Mouse (Mus musculus) thymus, postnatal 36 days (tissue): ENCODE measurements around the gene Scrn2.
A peak's percentile ranks its signal among the peaks of the same experiment; 100 is the strongest.

ENCODE experiments used
- DNase-seq, 2 experiments: peaks; one replicate each; pipeline ENCODE4 v3.0.0; 2022; ENCODE audit warnings: mixed read lengths in 2 of 2

Scrn2 gene

GRCm38 (mm10) chr11:97029686-97030417, at the start of gene Scrn2:
Gene Scrn2 (plus strand): TSS chr11:97029938.
- DNase-seq = peak; percentile 74 to 81

DNA sequence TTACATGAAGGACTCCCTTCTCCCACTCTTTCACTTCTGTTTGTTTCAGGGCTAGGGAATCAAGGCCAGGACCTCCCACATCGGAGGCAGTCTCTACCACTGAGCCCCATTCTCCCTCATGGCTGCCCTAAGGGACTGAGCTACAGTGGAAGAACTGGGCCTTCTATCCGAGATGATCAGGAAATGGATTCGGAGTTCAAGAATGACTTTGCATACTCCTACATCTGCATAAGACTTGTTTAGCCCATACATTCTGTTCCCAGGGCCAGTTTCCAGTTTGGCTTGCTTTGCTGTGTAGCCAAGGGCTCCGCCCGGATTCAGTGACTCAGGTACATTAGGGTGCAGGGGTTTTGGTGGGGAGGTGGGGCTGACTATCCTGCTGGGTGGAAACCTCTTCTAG, 49.7 kb upstream of the Scrn2 start:
- DNase-seq = no peak

GRCm38 (mm10) chr11:96981461-96981860, 48.3 kb upstream of the Scrn2 start:
- no peak for DNase-seq

- peak; percentile 84 to 86 for DNase-seq
Observed at GRCm38 (mm10) chr11:96982355-96982754, 47.4 kb upstream of the Scrn2 start.

DNA sequence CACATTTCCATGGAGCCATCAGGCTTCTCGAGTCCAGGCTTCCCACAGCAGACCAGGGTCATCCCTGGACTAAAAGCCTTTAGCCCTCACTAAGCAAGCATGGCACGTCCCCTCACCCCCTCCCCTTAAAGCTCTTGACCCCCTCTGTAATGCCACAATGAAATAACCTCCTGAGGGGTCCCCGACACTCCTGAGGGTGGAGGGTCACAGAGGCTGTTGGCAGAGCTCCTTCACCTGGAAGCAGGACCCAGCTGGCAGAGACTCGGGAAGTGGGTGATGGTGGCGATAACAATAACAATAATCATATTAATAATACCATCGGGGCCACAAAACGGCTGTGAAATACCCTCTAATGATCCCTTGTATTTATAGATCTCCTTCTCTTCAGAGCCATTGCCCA, 46.9 kb upstream of the Scrn2 start, which contains the start of gene Sp2:
Sp2 (minus strand) TSS at position 101 of the 400 bp plus-strand sequence.
- no peak for DNase-seq

- DNase-seq = no peak
Observed at GRCm38 (mm10) chr11:96984903-96985302, 44.8 kb upstream of the Scrn2 start.

- peak in 1 of 2 experiments; percentile 23 for DNase-seq
Observed at GRCm38 (mm10) chr11:96986463-96986862, 43.3 kb upstream of the Scrn2 start.

- peak; percentile 60 to 74 for DNase-seq
Observed at GRCm38 (mm10) chr11:96987873-96988655, 41.7 kb upstream of the Scrn2 start.

DNA sequence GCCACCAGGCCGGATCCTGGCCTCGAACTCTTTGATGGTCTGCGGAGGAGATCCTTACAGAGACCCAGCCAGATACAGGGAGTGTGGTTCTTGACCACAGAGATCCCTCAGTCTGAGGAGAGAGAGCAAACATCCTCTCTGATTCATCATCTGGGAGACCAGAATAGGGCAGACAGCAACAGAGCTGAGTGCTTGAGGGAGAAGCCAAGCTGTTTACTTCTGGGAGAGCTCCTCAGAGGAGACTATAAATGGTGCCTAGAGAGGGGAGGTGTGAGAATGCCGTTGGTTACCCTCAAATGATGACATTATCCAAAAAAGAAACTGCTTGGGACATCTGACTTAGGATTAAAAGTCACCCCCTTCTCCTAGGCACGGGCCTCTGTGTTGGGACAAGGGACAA, 38.2 kb upstream of the Scrn2 start:
- DNase-seq = no peak

GRCm38 (mm10) chr11:96992722-96993311, 36.9 kb upstream of the Scrn2 start:
- DNase-seq = peak; percentile 26 to 57

GRCm38 (mm10) chr11:96995031-96995430, 34.7 kb upstream of the Scrn2 start:
- DNase-seq = no peak

- DNase-seq = peak; percentile 67 to 74
Observed at GRCm38 (mm10) chr11:96995836-96996772, 33.6 kb upstream of the Scrn2 start.

DNA sequence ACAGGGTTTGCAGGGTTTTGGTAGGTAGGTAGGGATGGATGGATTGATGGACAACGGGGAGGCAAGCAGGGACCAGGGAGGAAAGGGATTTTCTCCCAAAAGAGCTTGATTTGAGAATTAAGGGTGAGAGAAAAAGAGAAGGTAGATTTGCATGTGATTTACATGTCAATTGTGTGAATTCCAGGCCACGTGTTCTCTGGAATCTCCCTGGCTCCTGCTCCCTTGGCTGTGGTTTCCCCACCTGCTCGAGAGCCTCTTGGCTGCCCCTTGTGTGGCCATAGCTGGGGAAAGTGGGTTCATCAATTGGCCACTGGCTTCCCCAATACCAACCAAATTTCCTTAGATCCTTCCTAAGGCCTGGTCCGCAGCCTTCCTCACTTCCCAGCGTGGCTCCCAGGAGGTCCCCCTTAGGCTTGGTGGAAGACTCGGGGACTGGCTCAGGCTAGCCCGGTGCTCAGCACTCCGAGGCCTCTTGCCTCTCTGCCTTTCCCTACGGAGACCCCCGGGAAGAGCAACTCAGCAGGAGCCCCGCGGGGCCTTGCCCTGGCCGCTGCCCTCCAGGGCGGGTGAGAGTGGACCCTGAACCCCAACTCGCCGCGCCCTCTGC, 32.9 kb upstream of the Scrn2 start:
- DNase-seq = no peak

- no peak for DNase-seq
Observed at GRCm38 (mm10) chr11:96997380-96997956, 32.3 kb upstream of the Scrn2 start.

DNA sequence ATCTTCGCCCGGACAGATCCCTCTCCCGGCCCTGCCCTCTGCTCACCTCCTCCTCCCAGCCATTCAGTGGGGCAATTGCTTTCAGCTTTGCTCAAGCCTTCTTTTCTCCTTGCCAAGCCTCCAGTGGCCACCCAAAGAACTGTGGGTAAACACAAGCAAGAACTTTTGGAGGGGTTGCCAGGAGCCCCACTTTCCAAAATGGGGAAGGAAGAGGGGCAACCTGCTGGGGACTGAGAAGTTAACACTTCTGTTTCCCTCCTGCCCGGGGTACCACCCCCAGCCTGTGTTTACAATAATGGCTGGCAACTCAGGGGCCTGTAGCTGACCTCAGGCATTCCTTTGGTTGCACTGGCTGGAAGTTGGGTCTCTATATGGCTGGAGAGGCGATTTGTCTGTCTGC, 26.6 kb upstream of the Scrn2 start:
- no peak for DNase-seq

DNA sequence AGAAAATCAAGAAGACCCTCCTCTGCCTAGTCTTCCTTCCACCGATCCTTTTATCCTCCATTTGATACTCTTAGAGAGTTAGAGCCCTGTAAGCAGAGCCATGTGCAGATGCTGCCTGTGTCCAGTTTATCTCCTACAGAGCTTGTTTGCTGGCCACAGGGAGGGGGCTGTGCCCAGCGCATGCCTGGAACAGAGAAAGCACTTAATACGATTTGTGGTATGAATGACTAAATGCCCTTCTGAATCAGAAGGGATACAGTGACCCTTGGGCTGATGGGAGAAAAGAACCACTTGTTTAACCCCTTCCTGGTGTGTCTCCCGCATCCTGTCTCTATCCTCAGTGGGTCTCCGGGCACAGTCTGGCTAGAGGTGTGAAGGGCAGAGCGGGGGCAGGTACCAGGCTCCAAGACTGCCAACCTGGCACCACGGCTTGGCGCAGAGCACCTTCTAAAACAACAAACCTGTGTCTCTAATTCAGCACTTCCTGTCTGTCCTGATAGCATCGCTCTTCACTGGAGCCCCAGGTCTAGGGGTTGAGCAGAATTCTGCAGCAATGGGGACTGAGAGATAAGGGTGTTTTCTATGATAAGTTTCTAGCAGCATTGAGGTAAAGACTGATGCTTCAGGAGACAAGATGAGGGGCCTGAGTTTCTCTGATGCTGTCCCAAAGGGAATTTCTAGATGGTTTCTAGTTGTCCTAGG, 22.5 kb upstream of the Scrn2 start:
- no peak for DNase-seq

DNA sequence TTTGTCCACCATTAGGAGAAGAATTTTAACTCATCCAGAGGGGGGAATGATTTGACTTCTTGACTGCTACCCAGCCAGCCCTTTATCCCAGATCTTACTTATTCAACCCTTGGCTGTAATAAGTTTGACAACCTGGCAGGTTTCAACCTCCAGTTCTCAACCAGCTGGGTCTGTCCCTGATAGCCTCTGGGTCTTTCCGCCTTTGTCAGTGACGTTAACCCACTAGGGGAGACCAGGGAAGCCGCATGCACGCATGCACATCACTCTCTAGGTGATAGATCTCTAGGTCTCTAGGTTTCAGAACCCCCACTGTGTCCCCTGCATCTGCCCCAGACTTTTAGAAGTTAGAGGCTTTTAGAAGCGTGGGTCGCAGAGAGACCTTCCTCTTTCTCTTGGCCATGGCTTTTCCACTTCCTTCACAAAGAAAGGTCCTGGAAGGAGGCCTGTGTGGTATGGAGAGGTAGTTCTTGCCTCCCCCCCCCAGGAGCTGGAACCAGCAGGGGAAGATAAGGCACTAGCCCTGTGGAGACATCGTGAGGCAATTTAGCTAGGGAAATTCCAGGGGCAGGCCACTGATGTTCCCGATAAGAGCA, 20.4 kb upstream of the Scrn2 start:
- DNase-seq = no peak

GRCm38 (mm10) chr11:97013121-97013670, 16.5 kb upstream of the Scrn2 start, which contains the start of gene Sp6:
Gene Sp6 (plus strand): TSS chr11:97013394.
- no peak for DNase-seq

GRCm38 (mm10) chr11:97017696-97018582, 11.8 kb upstream of the Scrn2 start:
- peak in 1 of 2 experiments; percentile 21 for DNase-seq
